Mouse (Mus musculus) spleen, adult 2 months (tissue): ENCODE data around the gene Sobp. TPM values are rescaled to one million over a fixed set of nuclear protein-coding genes. Genes with fewer than 3 reads are reported as not detected.

ENCODE experiments used
- DNase-seq, 2 experiments: peaks; one replicate each; pipeline versions ENCODE4 v3.0.0 to v3.0.0-alpha.2; 2012 to 2021; ENCODE audit warnings: low spot score in 2 of 2, low read depth in 1 of 2
- H3K27ac ChIP-seq: fragments of 200-500 bp; 2 replicates; pipeline ENCODE4 v1.5.1; 2012; ENCODE audit warnings: low read length, inconsistent platforms; ENCODE audit not compliant: insufficient read depth
- H3K27me3 ChIP-seq: fragments of 200-500 bp; 2 replicates; pipeline ENCODE4 v1.6.1; 2012; ENCODE audit warnings: mild to moderate bottlenecking, moderate library complexity, low read length, inconsistent platforms; ENCODE audit not compliant: control insufficient read depth, insufficient read depth
- H3K36me3 ChIP-seq: fragments of 200-500 bp; 2 replicates; pipeline ENCODE4 v1.6.1; 2012; ENCODE audit warnings: mild to moderate bottlenecking, low read length, inconsistent platforms; ENCODE audit not compliant: control insufficient read depth, insufficient read depth
- H3K4me1 ChIP-seq: fragments of 200-500 bp; 2 replicates; pipeline ENCODE4 v1.6.1; 2011; ENCODE audit warnings: inconsistent platforms; ENCODE audit not compliant: control insufficient read depth, insufficient read depth, insufficient read length
- H3K4me3 ChIP-seq: fragments of 200-500 bp; 2 replicates; pipeline ENCODE4 v1.5.1; 2011; ENCODE audit warnings: mild to moderate bottlenecking, inconsistent platforms; ENCODE audit not compliant: insufficient read depth, insufficient read length; ENCODE audit errors: extremely low read depth
- CTCF ChIP-seq: fragments of 200-500 bp; IDR thresholded peaks from 2 replicates; pipeline ENCODE4 v1.5.1; 2011; ENCODE audit warnings: mild to moderate bottlenecking, inconsistent platforms; ENCODE audit not compliant: insufficient read depth, insufficient read length, insufficient replicate concordance; ENCODE audit errors: extremely low read depth
- POLR2A ChIP-seq: fragments of 200-500 bp; IDR thresholded peaks from 2 replicates; pipeline ENCODE4 v1.6.1; 2011; ENCODE audit warnings: low read depth, low read length, inconsistent platforms
- WGBS: fragments of 180-500 bp; shearing (Covaris S2); methylation state at CpG from one replicate; pipeline ENCODE4 v1.1.7; 2018; 5-methylcytosine and 5-hydroxymethylcytosine counted together
- polyA plus RNA-seq: library from polyadenylated mRNA; depleted of rRNA; stranded (reverse); fragments of >200 nt; gene quantifications from 2 replicates; pipeline ENCODE4 v1.2.3, GENCODE M21; 2012

Sobp gene
- polyA plus RNA-seq, 1 experiment: 0.02 TPM

DNA sequence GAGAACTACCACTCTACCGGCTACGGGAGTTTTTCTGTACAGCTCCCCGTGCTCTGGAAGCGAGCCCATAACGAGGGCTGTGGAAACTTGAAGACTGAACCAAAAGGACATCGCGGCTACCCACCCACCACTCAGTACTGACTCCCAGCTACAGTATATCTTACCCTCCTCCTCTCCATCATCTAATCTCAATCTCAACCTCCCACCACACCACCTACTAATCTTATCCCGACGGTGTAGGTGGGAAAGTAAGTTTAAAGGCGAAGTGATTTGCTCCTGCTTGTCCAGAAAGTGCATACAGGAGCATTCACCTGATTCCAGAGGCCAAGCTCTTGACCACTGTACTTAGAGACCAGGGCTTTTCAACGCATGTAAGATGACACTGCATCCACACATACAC, 40.3 kb downstream of the Sobp start:
- Histone ChIP-seq H3K27ac (no peak overlapping the region), H3K4me1 (no peaks in the 10 kb centered on the region), H3K36me3 (no peaks in the 10 kb centered on the region), H3K4me3 (no peak overlapping the region), H3K27me3 (no peaks in the 10 kb centered on the region; the same call in 1 of the 2 replicates)
- TF ChIP-seq CTCF (no peak), POLR2A (no peak)
- 89% methylated on average over 11 of the region's 11 CpGs for WGBS
- no peak for DNase-seq

DNA sequence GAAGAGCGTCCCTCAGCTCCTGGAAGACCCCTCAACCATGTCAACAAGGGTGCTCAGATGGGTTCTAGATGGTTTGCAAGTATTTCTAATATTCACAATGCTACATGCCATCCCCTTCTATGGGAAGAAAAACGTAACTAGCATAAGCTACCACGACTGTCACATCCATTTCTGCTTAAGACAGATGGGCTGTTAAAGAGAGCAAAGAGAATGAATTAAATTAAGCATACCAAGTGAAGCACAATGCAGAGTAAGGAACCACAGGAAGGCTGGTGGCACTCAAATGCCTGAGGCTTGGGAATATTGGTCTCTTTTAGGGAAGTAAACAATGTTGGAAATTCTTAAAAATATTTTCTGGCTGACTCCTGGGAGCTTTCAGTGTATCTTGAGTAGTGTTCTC, 45.6 kb downstream of the Sobp start:
- H3K36me3 ChIP-seq: no peaks in the 10 kb centered on the region
- no peaks in the 10 kb centered on the region for H3K4me1 ChIP-seq
- DNase-seq: no peak
- no peak overlapping the region for H3K27ac ChIP-seq
- H3K4me3 ChIP-seq: no peak overlapping the region
- no peaks in the 10 kb centered on the region for H3K27me3 ChIP-seq
- WGBS: 86% methylated on average over 3 of the region's 3 CpGs
- TF ChIP-seq POLR2A (no peak), CTCF (no peak)

DNA sequence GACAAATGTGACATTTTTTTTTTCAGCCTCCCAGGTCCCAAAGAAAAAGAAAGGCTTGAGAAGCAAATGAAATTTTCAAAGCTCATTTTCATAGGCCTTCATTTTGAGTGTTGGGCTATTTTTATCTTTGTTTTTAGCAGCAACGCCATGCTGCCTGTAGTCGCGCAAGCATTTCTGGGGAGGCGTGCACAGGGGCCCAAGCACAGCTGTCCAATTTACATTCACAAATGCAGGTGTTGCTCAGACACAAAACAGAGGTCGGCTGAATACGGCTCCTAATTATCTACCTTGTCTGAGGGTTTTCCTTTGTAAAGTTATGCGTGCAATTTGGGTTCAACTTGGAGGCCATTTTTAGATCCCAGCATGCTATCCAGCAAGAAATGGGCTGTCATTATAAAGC, 49.8 kb downstream of the Sobp start:
- Histone ChIP-seq H3K36me3 (no peaks in the 10 kb centered on the region), H3K4me1 (no peaks in the 10 kb centered on the region), H3K4me3 (no peak overlapping the region), H3K27ac (no peak overlapping the region), H3K27me3 (no peaks in the 10 kb centered on the region)
- 90% methylated on average over 7 of the region's 7 CpGs for WGBS
- TF ChIP-seq CTCF (no peak), POLR2A (no peak)
- DNase-seq: no peak

DNA sequence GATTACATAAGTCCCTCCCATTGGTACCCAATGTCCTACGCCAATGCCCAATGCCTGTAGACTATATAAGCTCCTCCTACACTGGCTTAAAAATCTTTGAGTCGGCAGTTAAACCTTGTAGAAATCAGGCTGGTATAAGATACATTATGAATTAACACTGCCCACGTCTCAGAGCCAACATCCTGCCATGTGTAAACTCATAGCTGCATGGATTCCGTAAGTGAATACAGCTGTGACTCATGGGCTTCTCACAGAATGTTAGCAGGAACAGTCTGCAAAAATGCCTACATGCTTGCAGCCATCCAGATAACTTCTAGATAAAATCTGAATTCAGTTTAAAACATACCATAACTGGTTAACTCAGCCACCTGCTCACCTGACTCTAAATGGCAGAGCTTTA, 50.2 kb downstream of the Sobp start:
- no peaks in the 10 kb centered on the region for H3K27me3 ChIP-seq
- H3K4me3 ChIP-seq: no peak overlapping the region
- TF ChIP-seq POLR2A (no peak), CTCF (no peak)
- no peaks in the 10 kb centered on the region for H3K36me3 ChIP-seq
- 83% methylated on average over 4 of the region's 4 CpGs for WGBS
- no peaks in the 10 kb centered on the region for H3K4me1 ChIP-seq
- H3K27ac ChIP-seq: no peak overlapping the region
- DNase-seq: no peak

DNA sequence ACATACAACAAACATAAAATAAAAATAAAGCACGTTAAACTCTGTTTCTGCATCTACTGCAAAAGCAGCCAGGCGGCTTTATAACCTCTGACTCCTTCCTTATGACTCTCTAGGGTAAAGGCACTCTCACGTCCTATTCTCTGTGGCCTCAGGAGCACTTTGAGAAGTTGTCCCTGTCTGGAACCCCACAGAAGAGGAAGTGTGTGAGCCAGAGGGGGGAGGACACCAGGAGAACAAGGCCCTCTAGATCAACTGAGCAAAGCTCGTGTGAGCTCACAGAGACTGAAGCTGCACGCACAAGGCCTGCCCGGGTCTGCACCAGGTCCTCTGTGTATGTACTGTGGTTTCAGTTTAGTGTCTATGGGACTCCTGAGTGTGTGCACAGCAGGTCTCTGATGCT, 50.9 kb downstream of the Sobp start:
- Histone ChIP-seq H3K27me3 (no peaks in the 10 kb centered on the region), H3K36me3 (no peaks in the 10 kb centered on the region), H3K4me3 (no peak overlapping the region), H3K4me1 (no peaks in the 10 kb centered on the region), H3K27ac (no peak overlapping the region)
- DNase-seq: no peak
- WGBS: 28% methylated on average over 6 of the region's 6 CpGs
- TF ChIP-seq CTCF (no peak), POLR2A (no peak)

DNA sequence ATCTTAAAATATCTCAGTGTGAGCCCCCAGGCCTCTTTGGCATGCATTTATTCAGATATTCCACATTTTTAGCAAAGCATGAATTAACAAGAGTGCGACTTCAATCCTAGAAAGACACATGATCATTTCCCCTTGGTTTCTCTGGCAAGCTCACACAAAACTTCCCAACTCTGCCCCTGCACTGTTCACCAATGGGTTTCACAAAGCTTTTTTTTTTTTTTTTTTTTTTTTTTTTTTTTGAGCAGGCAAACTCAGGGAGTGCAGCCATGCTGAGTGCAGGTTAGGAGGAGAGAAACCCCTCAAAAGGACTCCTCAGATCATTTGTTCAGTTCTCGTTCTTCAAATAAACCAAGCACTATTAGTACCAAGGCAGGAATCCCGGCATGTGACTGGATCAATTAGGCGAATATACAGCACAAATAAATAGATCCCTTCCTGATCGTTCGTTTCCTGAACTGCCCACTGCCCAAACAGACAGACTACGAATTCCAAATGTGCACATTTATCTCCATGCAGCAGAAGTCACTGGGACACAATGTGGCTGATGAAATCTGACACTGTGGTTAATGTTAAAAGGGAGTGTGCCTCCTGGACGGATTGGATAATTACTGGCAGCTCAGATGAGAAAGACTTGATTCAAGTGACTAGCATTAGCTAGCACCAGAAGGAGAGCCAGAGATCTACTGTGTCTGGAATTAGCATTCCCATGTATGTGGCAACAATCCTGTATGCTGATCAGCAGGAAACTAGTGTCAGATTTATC, 53.5 kb downstream of the Sobp start:
- DNase-seq: no peak
- TF ChIP-seq CTCF: no peak
- TF ChIP-seq POLR2A: no peak
- Histone ChIP-seq H3K4me1 (no peaks in the 10 kb centered on the region), H3K27ac (no peak overlapping the region), H3K36me3 (no peaks in the 10 kb centered on the region), H3K27me3 (no peaks in the 10 kb centered on the region), H3K4me3 (no peak overlapping the region)
- 64% methylated on average over 8 of the region's 8 CpGs for WGBS
